Mouse (Mus musculus): Measurements from ENCODE around the gene Tpra1. TPM values are rescaled to one million over a fixed set of nuclear protein-coding genes. Genes with fewer than 3 reads are reported as not detected.

The Tpra1 gene
- polyA plus RNA-seq, 1 experiment = 112 TPM

- 60% methylated on average over 4 of the region's 4 CpGs for WGBS
Observed at GRCm38 (mm10) chr6:88941628-88942027, 39.6 kb downstream of the Tpra1 start.

GRCm38 (mm10) chr6:88942595-88942994, 40.5 kb downstream of the Tpra1 start:
- WGBS = 61% methylated on average over 8 of the region's 8 CpGs
- DNase-seq (ENCODE audit: low read depth, low spot score) = no peak

More at GRCm38 (mm10) chr6:88941628-88942027, 39.6 kb downstream of the Tpra1 start:
- no peak for DNase-seq (ENCODE audit: low read depth, low spot score)

DNA sequence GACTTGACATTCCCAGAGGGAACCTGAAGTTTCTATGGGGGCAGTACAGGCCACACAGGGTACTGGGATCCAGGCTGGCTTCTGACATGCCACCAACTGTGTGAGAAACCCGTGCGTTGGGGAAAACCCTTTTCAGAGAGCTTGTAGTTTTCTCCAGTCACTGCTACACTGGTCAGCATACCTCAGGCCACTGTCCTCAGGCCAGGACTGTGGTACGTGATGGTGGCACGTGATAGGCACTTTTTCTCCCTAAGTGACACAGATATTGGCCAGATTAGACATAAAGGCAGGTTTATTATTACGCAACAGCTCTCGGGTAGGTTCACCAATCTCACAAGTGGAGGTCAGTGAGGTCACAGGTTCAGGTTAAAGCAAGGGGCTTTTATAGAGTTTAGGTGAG, 41.6 kb downstream of the Tpra1 start:
- DNase-seq (ENCODE audit: low read depth, low spot score) = no peak
- WGBS = 70% methylated on average over 6 of the region's 6 CpGs

- 80% methylated on average over 6 of the region's 6 CpGs for WGBS
- no peak for DNase-seq (ENCODE audit: low read depth, low spot score)
Observed at GRCm38 (mm10) chr6:88946442-88946841, 44.4 kb downstream of the Tpra1 start.

- DNase-seq (ENCODE audit: low read depth, low spot score) = no peak
Observed at GRCm38 (mm10) chr6:88947771-88948170, 45.7 kb downstream of the Tpra1 start.

GRCm38 (mm10) chr6:88956725-88957124, 54.7 kb downstream of the Tpra1 start:
- no peak for DNase-seq (ENCODE audit: low read depth, low spot score)
- WGBS = 80% methylated on average over 2 of the region's 2 CpGs

DNA sequence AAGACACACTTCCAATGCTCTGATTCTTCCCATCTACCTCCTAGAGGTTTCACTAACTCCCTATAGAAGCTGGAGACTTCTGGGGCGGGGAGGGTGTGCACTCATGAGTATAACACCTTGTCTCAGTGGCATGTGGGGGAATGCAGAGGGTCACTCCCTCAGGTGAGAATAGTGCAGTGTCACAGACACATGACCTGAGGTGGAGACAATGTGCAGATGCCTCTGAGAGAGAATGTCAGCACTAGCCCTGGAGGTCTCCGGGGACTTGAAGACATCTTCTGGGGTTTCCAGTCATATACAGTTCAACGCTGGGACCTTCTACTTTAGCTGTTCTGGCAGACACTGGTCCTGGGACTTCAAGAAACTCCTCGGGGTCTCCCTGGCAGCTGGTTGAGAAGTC, 55.3 kb downstream of the Tpra1 start:
- 77% methylated on average over 4 of the region's 4 CpGs for WGBS
- DNase-seq (ENCODE audit: low read depth, low spot score) = no peak

DNA sequence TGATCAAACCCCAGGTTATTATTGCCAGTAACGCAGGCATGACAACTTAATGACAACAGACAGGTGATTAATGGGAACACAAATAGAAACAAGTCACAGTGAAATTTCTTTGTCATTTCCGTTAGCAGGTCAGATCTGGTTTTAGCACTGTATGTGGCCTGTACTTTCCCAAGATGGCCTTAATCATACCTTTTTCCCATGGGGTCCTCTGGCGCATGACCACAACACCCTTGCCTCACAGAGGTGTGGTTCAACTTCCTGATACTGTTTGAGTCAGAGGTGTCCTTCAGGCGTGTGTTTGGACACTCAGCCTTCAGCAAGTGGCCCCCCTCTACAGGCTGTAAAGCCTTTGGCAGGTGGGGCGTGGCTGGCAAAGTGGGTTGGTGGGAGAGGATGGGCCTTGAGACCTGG, 55.8 kb downstream of the Tpra1 start:
- no peak for DNase-seq (ENCODE audit: low read depth, low spot score)
- WGBS = 52% methylated on average over 5 of the region's 5 CpGs

DNA sequence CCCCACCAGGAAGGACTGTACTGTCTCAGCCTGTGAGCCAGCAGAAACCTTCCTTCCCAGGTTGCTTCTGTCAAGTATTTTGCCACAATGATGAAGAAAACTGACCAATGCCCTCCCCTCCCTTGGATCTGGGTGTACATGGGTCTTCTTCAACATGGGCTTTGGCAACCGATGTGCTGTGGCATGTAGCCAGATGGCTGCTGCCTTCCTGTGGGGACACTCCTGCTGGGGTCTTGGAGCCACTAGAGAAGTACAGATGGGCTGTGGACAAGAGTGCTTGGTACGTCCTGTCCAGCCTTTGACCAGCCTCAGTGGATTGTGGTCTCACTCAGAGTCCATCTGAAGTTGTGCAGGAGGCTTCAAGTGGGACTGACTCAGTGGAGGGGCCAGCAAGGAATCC, 56.3 kb downstream of the Tpra1 start:
- DNase-seq (ENCODE audit: low read depth, low spot score) = no peak
- WGBS = 84% methylated on average over 2 of the region's 2 CpGs

- WGBS = 13% methylated on average over 7 of the region's 7 CpGs
- no peak for DNase-seq (ENCODE audit: low read depth, low spot score)
Observed at GRCm38 (mm10) chr6:88959834-88960233, 57.8 kb downstream of the Tpra1 start.

- 63% methylated on average over 4 of the region's 4 CpGs for WGBS
- no peak for DNase-seq (ENCODE audit: low read depth, low spot score)
Observed at GRCm38 (mm10) chr6:88960941-88961340, 58.9 kb downstream of the Tpra1 start.

Other genes with a start within 250 kb of the Tpra1 start
- 30.5 and 37.9 TPM in 2 replicates for gene Mgll, start 177.8 kb upstream of the Tpra1 start, polyA plus RNA-seq (2012; rRNA removed)
- gene Abtb1, start 60.3 kb upstream of the Tpra1 start, polyA plus RNA-seq (2012; rRNA removed) = 41.3 and 53.3 TPM in 2 replicates
- gene Podxl2, start 27.2 kb upstream of the Tpra1 start, polyA plus RNA-seq (2012; rRNA removed) = 7.1 and 7.6 TPM in 2 replicates
- gene Mcm2, start 3.5 kb upstream of the Tpra1 start, polyA plus RNA-seq (2012; rRNA removed) = 27.9 and 33.8 TPM in 2 replicates

All from large intestine, adult 2 months (tissue).